Comparison of ENCODE assay signal across 9 mouse cellular contexts in the genomic region with DNA sequence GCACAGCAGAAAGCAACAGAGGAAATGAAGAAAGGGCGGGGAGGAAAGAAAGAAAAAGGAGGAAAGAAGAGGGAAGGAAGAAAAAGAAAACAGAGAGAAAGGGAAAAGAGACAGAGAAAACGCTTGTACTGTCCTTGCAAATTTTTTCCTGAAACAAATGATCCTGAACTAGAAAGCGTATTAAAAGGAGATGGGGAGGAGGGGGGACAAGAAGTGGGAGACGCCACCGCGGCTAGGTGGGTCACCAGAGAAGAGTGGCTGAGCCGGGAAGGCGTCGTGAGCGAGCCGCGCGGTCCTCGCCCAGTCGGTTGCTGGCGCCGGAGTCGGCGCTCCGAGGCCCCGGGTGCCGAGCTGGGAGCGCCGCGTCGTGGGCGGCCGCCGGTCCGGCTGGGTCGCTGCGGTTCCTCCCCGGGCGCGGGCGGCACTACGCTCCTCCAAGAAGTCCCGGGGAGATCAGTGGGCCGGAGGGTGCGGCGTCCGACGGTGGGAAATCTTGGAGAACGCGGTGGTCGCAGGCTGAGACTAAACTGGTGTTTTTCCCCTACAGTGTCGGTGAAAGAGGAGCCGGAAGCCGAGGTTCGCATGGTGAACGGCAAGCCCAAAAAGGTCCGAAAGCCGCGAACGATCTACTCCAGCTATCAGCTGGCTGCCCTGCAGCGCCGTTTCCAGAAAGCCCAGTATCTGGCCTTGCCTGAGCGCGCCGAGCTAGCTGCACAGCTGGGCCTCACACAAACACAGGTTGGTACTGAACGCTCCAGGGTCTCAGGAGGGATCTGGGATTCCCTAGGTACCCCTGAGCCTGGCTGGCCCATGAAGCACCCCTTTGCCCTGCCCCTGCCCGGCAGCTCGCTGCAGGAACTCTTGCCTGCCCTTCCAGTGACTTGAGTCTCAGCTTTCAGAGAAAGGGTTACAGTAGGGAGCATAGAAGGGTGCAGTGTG. TPM values are rescaled to one million over a fixed set of nuclear protein-coding genes. Genes with fewer than 3 reads are reported as not detected.
DNase-seq lines count a peak whose midpoint lies in the region; ATAC-seq and TF ChIP-seq lines count a peak whose summit lies in the region.
"Had no signal": no experiment of that assay in that cellular context is flagged by ENCODE, and none has a peak within 500 bp of the region (broad histone marks: within the 10 kb centered on the region; RNA-seq: fewer than 3 reads in every experiment).

No protein-coding gene starts in this region.

- no peak for ATAC-seq in forebrain, embryonic 12.5 days (ENCODE audit: low FRiP score)
- ATAC-seq in intestine, postnatal 0 days: no peak
- no peak for ATAC-seq in neural tube, embryonic 13.5 days (ENCODE audit: low read depth)
- no peak for ATAC-seq in megakaryocyte progenitor cell, adult 5-6 weeks (replicated peaks; ENCODE audit: poor library complexity)

- H3K4me3 ChIP-seq in forebrain, embryonic 12.5 days (replicated peaks): peak overlapping the region; percentile 41
- peak overlapping the region; percentile 30 for H3K4me3 ChIP-seq in intestine, postnatal 0 days (ENCODE audit: low read depth, low read length)
- H3K4me3 ChIP-seq in neural tube, embryonic 13.5 days: peak overlapping the region; percentile 40

- H3K27me3 ChIP-seq in forebrain, embryonic 12.5 days: peaks cover 95% of the 10 kb centered on the region
- peaks cover 85% of the 10 kb centered on the region for H3K27me3 ChIP-seq in intestine, postnatal 0 days (replicated peaks; ENCODE audit: control insufficient read depth, insufficient read depth, low read length)
- H3K27me3 ChIP-seq in neural tube, embryonic 13.5 days: peaks cover 93% of the 10 kb centered on the region

- peaks cover 32% of the 10 kb centered on the region for H3K4me1 ChIP-seq in forebrain, embryonic 12.5 days
- no peaks in the 10 kb centered on the region for H3K4me1 ChIP-seq in intestine, postnatal 0 days (replicated peaks; ENCODE audit: control insufficient read depth, insufficient read depth, low read length)
- H3K4me1 ChIP-seq in neural tube, embryonic 13.5 days (replicated peaks): peaks cover 32% of the 10 kb centered on the region

- under 1% methylated on average over 63 of the region's 63 CpGs for WGBS in forebrain, embryonic 12.5 days
- 3% methylated on average over 63 of the region's 63 CpGs for WGBS in intestine, postnatal 0 days
- under 1% methylated on average over 63 of the region's 63 CpGs for WGBS in neural tube, embryonic 13.5 days

- DNase-seq in kidney, postnatal 10 days: peak; percentile 40
- no peak for DNase-seq in kidney, adult 11 months
- no peak for DNase-seq in spleen, adult 18-20 months
- no peak for DNase-seq in lung, postnatal 14 days
- DNase-seq: thymus, postnatal 14 days had no signal

- H3K9me3 ChIP-seq in forebrain, embryonic 12.5 days: no peaks in the 10 kb centered on the region
- no peaks in the 10 kb centered on the region for H3K9me3 ChIP-seq in intestine, postnatal 0 days (ENCODE audit: control insufficient read depth)
- no peaks in the 10 kb centered on the region for H3K9me3 ChIP-seq in neural tube, embryonic 13.5 days

- H3K4me2 ChIP-seq in forebrain, embryonic 12.5 days: peak overlapping the region; percentile 68
- H3K4me2 ChIP-seq in intestine, postnatal 0 days (replicated peaks; ENCODE audit: low read depth): peak overlapping the region; percentile 63
- H3K4me2 ChIP-seq in neural tube, embryonic 13.5 days: peak overlapping the region; percentile 73

- H3K9ac ChIP-seq in forebrain, embryonic 12.5 days: peak overlapping the region; percentile 38
- 0 out of 2 replicates have a peak overlapping the region, but pooled peaks have one; percentile 31 for H3K9ac ChIP-seq in intestine, postnatal 0 days (ENCODE audit: low read depth, low read length)
- peak overlapping the region; percentile 47 for H3K9ac ChIP-seq in neural tube, embryonic 13.5 days

- no peak for TF ChIP-seq CTCF in intestine, postnatal 0 days (IDR thresholded peaks at IDR 0.05; ENCODE audit: low read depth)

- no peak overlapping the region for H3K27ac ChIP-seq in forebrain, embryonic 12.5 days
- no peak overlapping the region for H3K27ac ChIP-seq in intestine, postnatal 0 days (ENCODE audit: low read depth, low read length)
- no peak overlapping the region for H3K27ac ChIP-seq in neural tube, embryonic 13.5 days (replicated peaks)

- H3K36me3 ChIP-seq in forebrain, embryonic 12.5 days (replicated peaks): no peaks in the 10 kb centered on the region
- H3K36me3 ChIP-seq in intestine, postnatal 0 days (ENCODE audit: control insufficient read depth, insufficient read depth): no peaks in the 10 kb centered on the region
- H3K36me3 ChIP-seq in neural tube, embryonic 13.5 days: no peaks in the 10 kb centered on the region

RNA-seq across cellular contexts. Expression of gene Dlx3, which starts 1.5 kb away (rescaled TPM):
- polyA plus RNA-seq in forebrain, embryonic 12.5 days (2016; fragmentation: Nextera tagmentation; extraction: Ambion mirVana): 1.0 and 1.1 TPM in 2 replicates
- polyA plus RNA-seq in intestine, postnatal 0 days (2015; fragmentation: Nextera tagmentation; extraction: Ambion mirVana): 0.30 and 0.44 TPM in 2 replicates
- 0.28 and 0.40 TPM in 2 replicates for polyA plus RNA-seq in neural tube, embryonic 13.5 days (2015; fragmentation: Nextera tagmentation; extraction: Ambion mirVana)
- total RNA-seq in megakaryocyte progenitor cell, adult 5-6 weeks (2015): not detected in 2 replicates
- not detected in 2 replicates for total RNA-seq in megakaryocyte progenitor cell, adult 5-6 weeks (2017)

RNA-seq across cellular contexts. Expression of gene Dlx4, which starts 24.6 kb away (rescaled TPM):
- polyA plus RNA-seq in forebrain, embryonic 12.5 days (2016; fragmentation: Nextera tagmentation; extraction: Ambion mirVana): 0.20 TPM in 1 of 2 replicates, not detected in the other
- polyA plus RNA-seq in intestine, postnatal 0 days (2015; fragmentation: Nextera tagmentation; extraction: Ambion mirVana): not detected in 2 replicates
- not detected in 2 replicates for polyA plus RNA-seq in neural tube, embryonic 13.5 days (2015; fragmentation: Nextera tagmentation; extraction: Ambion mirVana)
- total RNA-seq in megakaryocyte progenitor cell, adult 5-6 weeks (2015): not detected in 2 replicates
- not detected in 2 replicates for total RNA-seq in megakaryocyte progenitor cell, adult 5-6 weeks (2017)

RNA-seq across cellular contexts. Expression of gene Itga3, which starts 44.8 kb away (rescaled TPM):
- 3.8 and 5.2 TPM in 2 replicates for polyA plus RNA-seq in forebrain, embryonic 12.5 days (2016; fragmentation: Nextera tagmentation; extraction: Ambion mirVana)
- polyA plus RNA-seq in intestine, postnatal 0 days (2015; fragmentation: Nextera tagmentation; extraction: Ambion mirVana): 51.3 and 57.9 TPM in 2 replicates
- polyA plus RNA-seq in neural tube, embryonic 13.5 days (2015; fragmentation: Nextera tagmentation; extraction: Ambion mirVana): 12.0 and 12.1 TPM in 2 replicates
- 1.1 TPM in 1 of 2 replicates, not detected in the other for total RNA-seq in megakaryocyte progenitor cell, adult 5-6 weeks (2015)
- total RNA-seq in megakaryocyte progenitor cell, adult 5-6 weeks (2017): 0.03 TPM in 1 of 2 replicates, not detected in the other
